Mouse (Mus musculus) left cerebral cortex, adult 2 months (tissue): ENCODE measurements around the gene Gm13539. TPM values are rescaled to one million over a fixed set of nuclear protein-coding genes. Genes with fewer than 3 reads are reported as not detected.
"Not testable (repeated sequence)": the region's sequence is repeated elsewhere in the genome, so short reads cannot be mapped to it uniquely, and the experiment has no call there.

Source experiments
- DNase-seq, 2 experiments: peaks; one replicate each; pipeline ENCODE4 v3.0.0; 2021 to 2022; ENCODE audit warnings: low spot score in 2 of 2, mixed read lengths in 1 of 2; ENCODE audit errors: extremely low spot score in 1 of 2
- H3K27ac ChIP-seq: fragments of 200-600 bp; 2 replicates; pipeline ENCODE4 v1.8.1; 2022
- H3K4me3 ChIP-seq: fragments of 200-600 bp; 2 replicates; pipeline ENCODE4 v1.8.1; 2022
- CTCF ChIP-seq: fragments of 200-600 bp; IDR thresholded peaks from 2 replicates; pipeline ENCODE4 v1.8.1; 2022; ENCODE audit warnings: antibody characterized with exemption, mild to moderate bottlenecking, moderate library complexity
- intact Hi-C: fragments of 180-260 bp; cut with DNase I; formaldehyde crosslinking; loops from one replicate; pipeline ENCODE4 v1.15.1; 2025
- total RNA-seq, 2 experiments: library from RNA; stranded (reverse); gene quantifications; 2 replicates each; pipeline ENCODE4 v1.2.3; 2021

The Gm13539 gene
- total RNA-seq, 2 experiments from 2014 or later: not detected

DNA sequence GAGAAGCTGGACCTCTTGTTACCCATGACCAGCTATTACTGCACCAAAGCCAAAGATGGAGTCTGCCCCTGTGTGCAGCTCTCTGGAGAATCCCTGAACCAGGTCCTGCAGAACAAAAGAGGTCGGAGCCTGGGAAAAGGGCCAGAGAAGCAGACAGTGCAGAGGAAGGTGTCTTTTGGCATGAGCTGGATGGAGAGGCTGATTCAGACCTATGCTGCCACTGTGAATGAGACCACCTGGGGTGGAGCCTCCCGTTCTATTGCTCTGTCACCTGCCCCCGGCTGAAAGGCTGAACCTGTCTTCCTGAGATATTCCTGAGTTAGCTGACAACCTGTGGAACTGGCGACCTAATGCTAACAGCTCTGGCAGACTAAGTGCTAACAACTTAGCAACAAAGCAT is 1.1 kb upstream of the Gm13539 start:
- DNase-seq: no peak
- Histone ChIP-seq H3K27ac (no peak overlapping the region), H3K4me3 (no peak overlapping the region)
- TF ChIP-seq CTCF: no peak
- intact Hi-C loops: no loop called here

GRCm38 (mm10) chr2:25785573-25786322 is 3.7 kb downstream of the Gm13539 start:
- Histone ChIP-seq H3K27ac (no peak overlapping the region), H3K4me3 (no peak overlapping the region)
- no peak for TF ChIP-seq CTCF
- intact Hi-C loops: no loop called here
- no peak for DNase-seq

- no peak for DNase-seq
- no peak overlapping the region for H3K27ac ChIP-seq
- TF ChIP-seq CTCF: no peak
- H3K4me3 ChIP-seq: no peak overlapping the region
- intact Hi-C loops: no loop called here
These were observed 7.0 kb downstream of the Gm13539 start for GRCm38 (mm10) chr2:25789092-25789491.

DNA sequence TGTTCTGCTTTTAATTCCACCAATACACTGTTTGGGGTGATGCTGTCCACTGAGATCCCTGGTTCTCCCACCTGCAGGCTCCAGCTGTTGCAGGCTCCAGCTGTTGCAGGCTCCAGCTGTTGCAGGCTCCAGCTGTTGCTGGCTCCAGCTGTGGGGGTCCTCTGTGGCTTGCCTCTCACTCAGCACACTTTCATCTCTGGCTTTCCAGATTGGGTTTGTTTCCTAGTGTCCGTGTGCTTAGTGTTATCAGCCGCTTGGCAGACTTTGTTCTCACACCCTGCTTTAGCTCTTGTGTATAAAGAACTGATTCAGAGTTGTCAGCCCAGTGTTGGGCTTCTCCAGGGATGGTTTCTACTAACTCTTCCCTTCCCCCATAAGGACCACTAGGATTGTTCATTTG is 15.6 kb downstream of the Gm13539 start:
- Histone ChIP-seq H3K4me3 (no peak overlapping the region), H3K27ac (no peak overlapping the region)
- intact Hi-C loops: no loop called here
- no peak for DNase-seq
- no peak for TF ChIP-seq CTCF

DNA sequence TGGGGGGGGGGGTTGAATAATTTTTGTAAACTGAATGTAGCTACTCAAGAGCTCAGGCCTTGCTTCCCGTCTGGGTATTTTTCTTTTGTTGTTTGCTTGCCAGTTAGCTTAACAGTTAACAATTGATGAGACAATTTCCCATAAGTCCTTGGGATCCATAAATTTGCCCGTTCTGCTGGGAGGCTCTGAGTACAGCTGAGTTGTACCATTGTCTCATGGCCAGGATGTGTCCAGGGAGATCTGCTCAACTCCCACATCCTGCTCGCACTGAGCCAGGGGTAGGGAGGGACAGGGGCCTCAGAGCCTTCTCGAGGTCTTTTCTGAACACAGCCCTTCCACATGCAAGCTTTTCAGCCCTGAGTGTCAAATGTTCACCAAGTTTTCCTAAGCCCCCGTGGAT is 16.0 kb downstream of the Gm13539 start:
- H3K27ac ChIP-seq: no peak overlapping the region
- no peak for DNase-seq
- intact Hi-C loops: no loop called here
- no peak overlapping the region for H3K4me3 ChIP-seq
- no peak for TF ChIP-seq CTCF

GRCm38 (mm10) chr2:25811711-25812110 is 29.7 kb downstream of the Gm13539 start:
- H3K4me3 ChIP-seq: no peak overlapping the region
- no peak for DNase-seq
- no peak for TF ChIP-seq CTCF
- no peak overlapping the region for H3K27ac ChIP-seq
- intact Hi-C loops: no loop called here

- Histone ChIP-seq H3K4me3 (no peak overlapping the region), H3K27ac (no peak overlapping the region)
- no peak for DNase-seq
- intact Hi-C loops: no loop called here
- no peak; the same call in 1 of the 2 replicates for TF ChIP-seq CTCF
These were observed 31.3 kb downstream of the Gm13539 start for GRCm38 (mm10) chr2:25813364-25813763.

DNA sequence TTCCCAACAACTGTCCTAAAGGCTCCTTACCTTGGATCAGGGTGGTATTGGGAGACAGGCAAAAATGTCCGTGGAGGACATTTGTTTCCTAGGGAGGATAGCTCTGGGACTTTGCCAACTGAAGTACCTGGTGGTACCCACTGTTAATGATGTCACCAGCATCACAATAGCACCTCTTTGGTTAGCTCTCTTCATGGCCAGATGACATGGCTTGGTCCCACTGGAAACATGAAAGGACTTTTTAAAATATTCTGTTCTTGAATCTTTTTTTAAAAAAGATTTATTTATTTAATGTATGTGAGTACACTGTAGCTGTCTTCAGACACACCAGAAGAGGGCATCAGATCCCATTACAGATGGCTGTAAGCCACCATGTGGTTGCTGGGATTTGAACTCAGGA is 33.7 kb downstream of the Gm13539 start, which contains the start of gene Glt6d1:
Gene Glt6d1 (minus strand): TSS at position 101 of the 400 bp plus-strand sequence.
- DNase-seq, intact Hi-C loops, H3K27ac ChIP-seq, H3K4me3 ChIP-seq: not testable (repeated sequence)

DNA sequence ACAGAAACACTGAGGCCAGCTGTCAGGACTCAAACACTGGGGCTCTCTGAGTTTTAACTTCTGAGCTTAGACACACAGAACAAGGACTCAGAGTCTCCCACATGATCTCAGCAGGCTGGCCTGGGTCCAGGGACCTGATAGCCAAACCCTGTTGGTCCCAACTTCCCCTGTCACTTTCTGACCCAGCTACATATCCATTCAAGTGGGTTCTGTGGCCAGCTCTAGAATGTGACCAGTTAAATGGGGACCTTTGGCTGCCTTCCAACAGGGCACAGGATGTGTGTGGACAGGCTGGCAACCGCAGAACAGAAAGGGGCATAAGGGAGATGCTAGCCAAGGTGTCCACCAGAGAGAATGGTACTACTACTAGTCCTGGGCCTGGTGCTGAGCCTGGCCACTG is 40.7 kb downstream of the Gm13539 start, which contains the start of gene Lcn9:
Gene Lcn9 (plus strand): TSS at position 348 of the 400 bp plus-strand sequence.
- Histone ChIP-seq H3K4me3 (no peak within 1 kb of the TSS), H3K27ac (no peak within 1 kb of the TSS)
- intact Hi-C loops: no loop called here
- no peak for DNase-seq
- no peak for TF ChIP-seq CTCF

DNA sequence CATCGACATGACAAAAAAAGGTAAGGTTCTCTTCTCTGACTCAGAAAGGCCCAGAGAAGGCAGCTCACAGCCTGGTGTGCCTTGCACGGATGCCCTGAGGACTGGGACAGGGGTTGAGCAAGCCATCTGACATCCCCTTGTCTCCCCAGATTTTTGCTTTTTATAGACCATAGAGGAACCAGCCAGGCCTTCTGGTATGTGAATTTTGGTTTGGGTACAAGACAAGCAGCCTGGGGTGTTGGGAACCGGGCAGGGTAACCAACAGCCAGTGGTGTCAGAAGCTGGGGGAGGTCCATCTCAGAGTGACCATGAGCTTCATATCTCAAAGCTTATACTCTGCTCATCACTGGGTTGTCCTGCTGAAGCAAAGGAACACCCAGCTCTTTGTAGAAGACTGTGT is 42.7 kb downstream of the Gm13539 start:
- TF ChIP-seq CTCF: no peak
- no peak overlapping the region for H3K4me3 ChIP-seq
- no peak for DNase-seq
- no peak overlapping the region for H3K27ac ChIP-seq
- intact Hi-C loops: no loop called here

DNA sequence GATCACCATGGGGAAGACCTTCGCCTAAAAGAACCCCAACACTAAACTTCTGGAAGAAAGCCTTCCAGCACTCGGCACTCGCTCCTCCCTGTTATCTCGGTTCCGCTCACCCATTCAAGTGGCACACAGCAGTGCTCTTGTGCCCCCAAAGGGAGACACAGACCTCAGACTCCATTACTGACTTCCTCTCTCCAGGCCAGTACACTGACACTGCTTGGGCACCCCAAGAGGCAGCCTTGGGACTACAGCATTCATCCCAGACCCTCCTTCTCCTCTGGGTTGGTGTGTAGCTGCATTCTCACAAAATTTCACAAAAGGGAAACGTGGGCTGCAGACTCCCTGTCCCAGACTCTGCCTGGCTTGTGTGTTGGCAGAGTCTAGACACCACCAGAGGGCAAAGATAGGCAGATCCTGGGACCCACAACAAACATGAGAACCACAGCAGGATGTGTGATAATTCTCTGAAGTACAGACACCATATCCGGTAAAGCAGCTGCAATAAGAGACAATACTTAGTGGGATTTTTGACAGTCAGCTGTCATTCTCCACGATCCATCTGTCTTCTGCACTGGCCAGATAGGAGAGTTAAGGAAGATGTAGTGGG is 46.4 kb downstream of the Gm13539 start:
- no peak overlapping the region for H3K4me3 ChIP-seq
- intact Hi-C loops: no loop called here
- DNase-seq: no peak
- H3K27ac ChIP-seq: no peak overlapping the region
- no peak; the same call in 1 of the 2 replicates for TF ChIP-seq CTCF

- Histone ChIP-seq H3K4me3 (no peak overlapping the region), H3K27ac (no peak overlapping the region)
- TF ChIP-seq CTCF: no peak
- intact Hi-C loops: no loop called here
- no peak for DNase-seq
These were observed 48.7 kb downstream of the Gm13539 start for GRCm38 (mm10) chr2:25830786-25831185.

GRCm38 (mm10) chr2:25836291-25836690 is 54.2 kb downstream of the Gm13539 start:
- peak; percentile 78 to 85 for DNase-seq
- no peak overlapping the region for H3K4me3 ChIP-seq
- TF ChIP-seq CTCF: peak; percentile 97
- intact Hi-C loops: loop anchor here (1.0 to 5.0 kb wide), 6 partner anchors 53 to 306 kb away; partner anchors contain the start of gene Ubac1
- no peak overlapping the region for H3K27ac ChIP-seq

Other genes starting within 250 kb of the Gm13539 start
- gene Traf2, start 235.3 kb upstream of the Gm13539 start, total RNA-seq: 10 to 100 TPM; 10.4 to 11.0 TPM
- 100 to 1,000 TPM; 190 to 202 TPM for gene Edf1, start 224.4 kb upstream of the Gm13539 start, total RNA-seq
- 1 to 10 TPM; 1.8 to 2.6 TPM for gene Mamdc4, start 207.4 kb upstream of the Gm13539 start, total RNA-seq
- 10 to 100 TPM; 64.0 to 70.5 TPM for gene Phpt1, start 207.0 kb upstream of the Gm13539 start, total RNA-seq
- 100 to 1,000 TPM; 102 to 104 TPM for gene Ajm1, start 200.5 kb upstream of the Gm13539 start, total RNA-seq
- 100 to 1,000 TPM; 157 to 163 TPM for gene Rabl6, start 173.7 kb upstream of the Gm13539 start, total RNA-seq
- gene Ccdc183, start 164.6 kb upstream of the Gm13539 start, total RNA-seq: not detected
- 10 to 100 TPM; 21.6 to 22.3 TPM for gene Tmem141, start 160.3 kb upstream of the Gm13539 start, total RNA-seq
- gene Fcna, start 154.2 kb upstream of the Gm13539 start, total RNA-seq: under 1 TPM; 0.25 to 0.70 TPM
- not detected for gene Lcn8, start 129.1 kb upstream of the Gm13539 start, total RNA-seq
- not detected for gene Lcn5, start 124.3 kb upstream of the Gm13539 start, total RNA-seq
- gene Lcn6, start 105.5 kb upstream of the Gm13539 start, total RNA-seq: not detected
- gene Lcn10, start 99.5 kb upstream of the Gm13539 start, total RNA-seq: not detected
- gene Obp2a, start 82.2 kb upstream of the Gm13539 start, total RNA-seq: not detected
- 10 to 100 TPM; 82.6 to 89.9 TPM for gene Bmyc, start 75.5 kb upstream of the Gm13539 start, total RNA-seq
- gene Obp2b, start 45.2 kb upstream of the Gm13539 start, total RNA-seq: under 1 TPM in 1 of 2 experiments, not detected in 1; 0.50 TPM
- gene Lcn3, start 16.7 kb upstream of the Gm13539 start, total RNA-seq: not detected
- gene Lcn11, start 5.2 kb upstream of the Gm13539 start, total RNA-seq: not detected
- not detected for gene Glt6d1, start 33.6 kb downstream of the Gm13539 start, total RNA-seq
- gene Lcn9, start 40.9 kb downstream of the Gm13539 start, total RNA-seq: not detected
- not detected for gene Sohlh1, start 65.0 kb downstream of the Gm13539 start, total RNA-seq
- gene Kcnt1, start 81.5 kb downstream of the Gm13539 start, total RNA-seq: 100 to 1,000 TPM; 127 to 142 TPM
- 100 to 1,000 TPM; 150 to 159 TPM for gene Camsap1, start 201.0 kb downstream of the Gm13539 start, total RNA-seq
- gene Ubac1, start 239.5 kb downstream of the Gm13539 start, total RNA-seq: 10 to 100 TPM; 58.3 to 62.7 TPM